Mouse (Mus musculus) E14TG2a.4 (cell line): ENCODE data around the gene 2700097O09Rik.

Experiments used
- H3K27me3 ChIP-seq: 2 replicates; pipeline ENCODE4 v1.6.1; 2014; ENCODE audit warnings: low read length, control low read depth; ENCODE audit not compliant: insufficient read depth
- H3K36me3 ChIP-seq: 2 replicates; pipeline ENCODE4 v1.6.1; 2014; ENCODE audit warnings: low read length, control low read depth; ENCODE audit not compliant: insufficient read depth
- H3K4me1 ChIP-seq: replicated peaks from 2 replicates; pipeline ENCODE4 v1.6.1; 2014; ENCODE audit warnings: low read depth, low read length, control low read depth
- H3K4me3 ChIP-seq: replicated peaks from 2 replicates; pipeline ENCODE4 v1.5.1; 2014; ENCODE audit warnings: mild to moderate bottlenecking, low read length
- H3K9me3 ChIP-seq: 2 replicates; pipeline ENCODE4 v1.6.1; 2014; ENCODE audit warnings: low read length, control low read depth
- CTCF ChIP-seq: conservative IDR thresholded peaks from 2 replicates; pipeline ENCODE4 v1.5.1; 2014; ENCODE audit warnings: low read length
- NANOG ChIP-seq: IDR thresholded peaks from 2 replicates; pipeline ENCODE4 v1.6.1; 2014; ENCODE audit warnings: borderline replicate concordance, low read length, mixed read lengths
- POU5F1 ChIP-seq: IDR thresholded peaks from 2 replicates; pipeline ENCODE4 v1.6.1; 2014; ENCODE audit warnings: low read length, borderline replicate concordance

2700097O09Rik gene

DNA sequence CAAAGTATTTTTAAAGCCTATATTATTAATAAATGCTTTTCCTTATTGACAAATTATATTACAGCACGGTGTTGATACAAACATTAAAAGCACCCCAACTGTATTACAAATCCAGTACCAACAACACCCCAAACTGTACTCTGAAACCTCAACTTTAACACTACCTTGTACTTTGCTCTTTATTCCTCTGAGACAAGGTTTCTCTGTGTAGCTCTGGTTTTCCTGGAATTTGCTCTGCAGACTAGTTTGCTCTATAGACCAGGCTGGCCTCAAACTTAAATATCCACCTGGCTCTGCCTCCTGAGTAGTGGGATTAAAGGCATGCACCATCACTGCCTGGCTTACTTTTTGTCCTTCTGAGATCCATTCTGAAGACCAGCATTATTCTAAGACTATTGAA lies 17.8 kb downstream of the 2700097O09Rik start:
- Histone ChIP-seq H3K4me3 (no peak overlapping the region), H3K36me3 (peaks cover 56% of the 10 kb centered on the region), H3K9me3 (no peaks in the 10 kb centered on the region), H3K27me3 (no peaks in the 10 kb centered on the region), H3K4me1 (no peaks in the 10 kb centered on the region; the same call in 1 of the 2 replicates)
- TF ChIP-seq POU5F1 (no peak), CTCF (no peak), NANOG (no peak)

DNA sequence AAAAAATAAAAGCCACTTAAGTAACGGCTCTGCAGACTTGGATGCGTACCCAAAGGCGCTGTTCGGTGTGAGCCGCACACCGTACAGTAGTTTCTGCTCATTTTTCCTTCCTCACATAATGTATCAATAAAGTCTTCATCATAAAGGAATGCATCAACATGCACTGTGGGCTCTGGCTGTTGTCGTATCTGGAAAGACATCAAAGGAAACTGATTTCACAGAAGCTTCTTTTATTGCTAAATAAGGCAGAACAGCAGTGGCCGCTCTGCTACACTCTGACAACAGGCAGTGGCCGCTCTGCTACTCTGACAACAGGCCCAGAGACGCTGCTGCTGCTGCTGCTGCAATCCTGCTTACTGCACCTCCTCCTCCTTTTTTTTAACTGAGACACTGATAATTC lies 18.9 kb downstream of the 2700097O09Rik start:
- H3K36me3 ChIP-seq, result peaks cover 65% of the 10 kb centered on the region
- H3K9me3 ChIP-seq, result no peaks in the 10 kb centered on the region
- no peak for TF ChIP-seq POU5F1
- no peak for TF ChIP-seq CTCF
- H3K27me3 ChIP-seq, result no peaks in the 10 kb centered on the region
- no peak overlapping the region for H3K4me3 ChIP-seq
- H3K4me1 ChIP-seq, result no peaks in the 10 kb centered on the region

DNA sequence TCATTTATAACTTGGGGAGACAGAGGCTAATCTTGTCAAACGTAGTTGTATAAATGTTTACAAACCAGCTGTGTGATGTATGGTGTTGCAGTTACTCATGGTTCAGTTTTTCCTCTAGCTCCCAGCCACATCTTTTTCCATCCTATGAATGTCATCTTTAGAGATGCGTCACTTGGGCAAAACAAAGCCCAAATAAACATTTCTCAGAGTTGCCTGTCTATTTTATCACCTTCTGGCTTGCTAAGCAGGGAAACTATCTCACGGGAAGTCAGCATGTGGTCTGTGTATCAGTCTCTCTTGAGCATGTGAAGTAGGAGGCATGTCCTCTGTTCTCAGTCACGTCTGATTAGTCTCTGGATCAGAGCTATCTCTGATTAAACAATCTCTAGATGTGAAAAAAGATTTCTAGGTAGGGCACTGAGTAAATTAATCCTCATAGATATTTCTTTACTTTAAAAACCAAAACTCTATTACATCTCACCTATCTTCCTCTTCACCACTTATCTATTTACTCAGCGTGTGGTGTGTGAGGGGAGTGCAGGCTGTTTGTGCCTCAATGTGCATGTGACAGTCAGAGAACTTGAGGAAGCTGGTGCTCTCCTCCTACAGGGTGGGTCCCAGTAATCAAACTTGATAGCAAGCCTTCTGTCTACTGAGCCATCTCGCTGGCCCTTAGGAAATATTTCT lies 19.6 kb downstream of the 2700097O09Rik start:
- Histone ChIP-seq H3K27me3 (no peaks in the 10 kb centered on the region), H3K4me3 (no peak overlapping the region), H3K36me3 (peaks cover 70% of the 10 kb centered on the region), H3K9me3 (no peaks in the 10 kb centered on the region), H3K4me1 (no peaks in the 10 kb centered on the region)
- TF ChIP-seq POU5F1 (no peak), CTCF (no peak), NANOG (no peak)

DNA sequence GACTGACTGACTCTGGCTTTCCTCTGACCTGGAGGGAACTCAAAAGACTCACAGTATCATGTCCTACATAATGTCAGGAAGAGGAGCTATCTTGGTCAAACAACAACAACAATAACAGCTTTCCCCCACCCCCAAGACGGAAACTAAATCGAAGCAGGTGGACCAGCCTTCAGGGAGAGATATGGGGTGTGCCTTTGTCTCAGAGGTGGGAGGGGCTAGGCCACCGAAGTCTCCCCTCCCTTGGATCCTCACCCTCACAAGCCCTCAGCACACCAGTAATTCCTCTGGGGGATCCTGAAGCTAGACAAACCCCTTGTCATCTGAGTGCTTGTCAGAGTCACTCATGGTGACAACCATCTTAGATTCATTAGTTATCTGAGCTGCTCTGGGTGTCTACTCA lies 20.1 kb downstream of the 2700097O09Rik start:
- H3K4me1 ChIP-seq, result no peaks in the 10 kb centered on the region
- H3K27me3 ChIP-seq, result no peaks in the 10 kb centered on the region
- no peaks in the 10 kb centered on the region for H3K9me3 ChIP-seq
- TF ChIP-seq NANOG (no peak), POU5F1 (no peak), CTCF (no peak)
- H3K4me3 ChIP-seq, result no peak overlapping the region
- peaks cover 72% of the 10 kb centered on the region for H3K36me3 ChIP-seq

DNA sequence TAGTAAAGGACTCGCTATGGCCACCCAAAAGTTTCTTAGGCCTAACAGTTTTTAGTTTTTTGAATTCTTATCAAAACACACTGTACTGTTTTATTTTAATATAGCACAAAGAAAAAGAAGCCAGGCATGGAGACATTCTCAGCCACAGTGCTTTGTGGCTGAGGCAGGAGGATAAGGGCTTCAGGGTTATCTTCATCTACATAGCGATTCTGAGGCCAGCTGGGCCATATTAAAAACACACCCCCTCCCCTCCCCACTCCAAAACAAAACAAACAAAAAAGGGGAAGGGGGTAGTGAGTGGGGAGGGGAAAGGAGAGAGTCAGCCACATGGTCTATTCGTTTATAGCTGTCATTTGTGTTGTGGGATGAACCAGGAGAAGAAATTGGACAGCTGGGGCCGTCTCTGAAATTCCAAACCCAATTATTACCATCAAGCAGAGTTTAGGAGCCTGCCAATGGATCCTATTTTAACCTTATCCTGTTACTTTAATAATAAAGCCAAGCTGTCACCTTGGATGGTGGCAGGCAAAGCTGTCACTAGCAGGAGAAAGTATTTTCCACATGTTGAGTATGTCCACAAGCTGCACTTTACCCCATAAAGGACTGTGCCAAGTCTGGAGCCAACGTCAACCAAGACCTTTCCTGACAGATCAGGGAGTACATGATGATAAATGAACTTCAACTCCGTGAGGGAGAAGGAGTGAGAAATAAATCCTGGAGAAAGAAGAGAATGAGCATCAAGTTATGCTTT lies 20.9 kb downstream of the 2700097O09Rik start:
- Histone ChIP-seq H3K27me3 (no peaks in the 10 kb centered on the region), H3K36me3 (peaks cover 77% of the 10 kb centered on the region), H3K4me1 (no peaks in the 10 kb centered on the region), H3K4me3 (no peak overlapping the region), H3K9me3 (no peaks in the 10 kb centered on the region)
- TF ChIP-seq CTCF (no peak), NANOG (no peak), POU5F1 (no peak)

DNA sequence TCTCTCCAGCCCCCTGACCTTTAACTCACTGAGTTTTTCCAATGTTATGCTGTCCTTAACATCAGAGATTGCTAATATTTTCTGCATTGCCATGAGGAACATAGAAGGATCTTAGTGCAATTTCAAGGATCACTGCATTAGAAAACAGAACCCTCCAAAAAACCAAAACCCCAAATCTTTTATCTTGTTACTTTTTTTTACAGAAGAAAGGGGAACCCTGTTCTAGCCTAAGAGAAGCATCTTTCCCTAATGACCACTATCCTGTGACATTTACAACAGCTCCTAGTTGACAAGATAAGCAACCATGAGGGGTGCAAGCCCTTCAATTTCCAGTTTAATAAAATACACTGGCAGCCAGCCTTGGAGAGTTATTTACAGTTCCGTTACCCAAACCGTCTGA lies 23.2 kb downstream of the 2700097O09Rik start:
- no peak overlapping the region for H3K4me3 ChIP-seq
- TF ChIP-seq POU5F1 (no peak), CTCF (no peak), NANOG (no peak)

DNA sequence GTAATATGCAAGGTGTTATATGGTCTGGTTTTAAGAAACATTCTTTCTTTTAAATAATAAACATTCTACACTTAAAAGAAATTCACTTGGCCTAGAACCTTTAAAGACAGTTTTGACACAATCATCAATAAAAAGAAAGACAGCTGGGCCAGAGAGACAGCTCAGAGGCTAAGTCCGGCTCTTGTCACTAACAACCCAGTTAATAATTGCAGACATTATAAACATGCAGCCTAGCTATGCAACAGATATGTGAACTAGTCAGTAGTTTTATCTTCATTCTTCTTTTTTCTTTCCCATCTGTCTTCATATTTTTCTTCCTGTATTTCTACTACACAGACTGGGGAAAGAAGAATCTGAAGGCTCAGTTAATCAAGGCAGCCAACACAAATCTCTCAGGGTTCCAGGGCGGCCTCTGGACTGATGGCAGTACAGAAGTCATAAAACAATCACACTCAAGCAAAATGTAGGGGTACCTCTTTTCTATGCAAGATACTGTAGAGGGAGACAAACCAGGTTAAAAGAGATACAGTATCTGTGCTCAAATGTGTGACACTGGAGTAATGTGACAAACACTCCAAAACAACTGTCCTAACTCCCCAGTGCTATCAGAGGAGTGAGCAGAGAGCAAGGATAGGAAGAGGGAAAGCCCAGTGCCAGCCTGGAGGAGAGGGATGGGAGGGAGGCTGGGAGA lies 25.2 kb downstream of the 2700097O09Rik start:
- H3K4me1 ChIP-seq, result 0 out of 2 replicates have a peak, but pooled peaks cover 4% of the 10 kb centered on the region
- H3K27me3 ChIP-seq, result no peaks in the 10 kb centered on the region
- H3K4me3 ChIP-seq, result no peak overlapping the region
- no peaks in the 10 kb centered on the region for H3K9me3 ChIP-seq
- TF ChIP-seq POU5F1, result no peak
- no peak for TF ChIP-seq CTCF
- TF ChIP-seq NANOG, result no peak
- peaks cover 72% of the 10 kb centered on the region for H3K36me3 ChIP-seq

More for the DNA sequence above, 23.2 kb downstream of the 2700097O09Rik start:
- H3K27me3 ChIP-seq, result no peaks in the 10 kb centered on the region
- H3K4me1 ChIP-seq, result 0 out of 2 replicates have a peak, but pooled peaks cover 1% of the 10 kb centered on the region
- H3K9me3 ChIP-seq, result no peaks in the 10 kb centered on the region
- H3K36me3 ChIP-seq, result peaks cover 79% of the 10 kb centered on the region

DNA sequence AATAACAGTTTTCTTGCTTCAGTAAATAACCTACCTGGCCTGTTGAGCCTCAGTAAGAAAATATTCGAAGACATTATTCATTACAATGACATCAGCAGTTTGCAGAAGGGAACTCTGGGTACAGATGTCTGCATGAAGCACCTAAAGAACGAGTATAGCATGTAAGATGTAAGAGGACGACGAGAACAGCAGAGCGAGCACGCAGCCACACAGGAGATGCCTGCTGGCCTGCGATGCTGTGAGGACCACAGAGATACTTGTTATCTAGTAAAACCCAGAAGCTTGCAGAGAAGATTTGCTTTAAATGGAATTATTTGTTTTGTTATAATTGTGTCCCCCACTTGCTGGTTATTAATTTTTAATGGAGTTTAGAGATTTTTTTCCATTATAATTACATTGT lies 26.6 kb downstream of the 2700097O09Rik start:
- Histone ChIP-seq H3K36me3 (peaks cover 66% of the 10 kb centered on the region), H3K9me3 (no peaks in the 10 kb centered on the region), H3K4me1 (0 out of 2 replicates have a peak, but pooled peaks cover 4% of the 10 kb centered on the region), H3K4me3 (no peak overlapping the region), H3K27me3 (no peaks in the 10 kb centered on the region)
- TF ChIP-seq NANOG (no peak), POU5F1 (no peak), CTCF (no peak)
